Mouse (Mus musculus): ENCODE results near the gene Tuba1b.

Tuba1b gene

GRCm38 (mm10) chr15:98891907-98892606 is 42.3 kb downstream of the Tuba1b start:
- no peak for DNase-seq (ENCODE audit: low read depth, low spot score)

- DNase-seq (ENCODE audit: low read depth, low spot score), result no peak
Measured at GRCm38 (mm10) chr15:98891198-98891742, 43.1 kb downstream of the Tuba1b start.

- DNase-seq (ENCODE audit: low read depth, low spot score), result no peak
Measured at GRCm38 (mm10) chr15:98887526-98887925, 46.8 kb downstream of the Tuba1b start.

- no peak for DNase-seq (ENCODE audit: low read depth, low spot score)
Measured at GRCm38 (mm10) chr15:98886667-98887387, 47.5 kb downstream of the Tuba1b start.

GRCm38 (mm10) chr15:98884106-98884505 is 50.3 kb downstream of the Tuba1b start:
- no peak for DNase-seq (ENCODE audit: low read depth, low spot score)

GRCm38 (mm10) chr15:98883661-98884060 is 50.7 kb downstream of the Tuba1b start:
- DNase-seq (ENCODE audit: low read depth, low spot score), result no peak

GRCm38 (mm10) chr15:98881656-98882008 is 52.7 kb downstream of the Tuba1b start:
- DNase-seq (ENCODE audit: low read depth, low spot score), result no peak
